Mouse (Mus musculus): ENCODE measurements at regions not wholly inside any gene's neighbourhood (a gene's known extent, or its start where the extent isn't known, plus 50 kb on each side); places are given as distances from the start of the nearest gene placed in this dataset.

DNA sequence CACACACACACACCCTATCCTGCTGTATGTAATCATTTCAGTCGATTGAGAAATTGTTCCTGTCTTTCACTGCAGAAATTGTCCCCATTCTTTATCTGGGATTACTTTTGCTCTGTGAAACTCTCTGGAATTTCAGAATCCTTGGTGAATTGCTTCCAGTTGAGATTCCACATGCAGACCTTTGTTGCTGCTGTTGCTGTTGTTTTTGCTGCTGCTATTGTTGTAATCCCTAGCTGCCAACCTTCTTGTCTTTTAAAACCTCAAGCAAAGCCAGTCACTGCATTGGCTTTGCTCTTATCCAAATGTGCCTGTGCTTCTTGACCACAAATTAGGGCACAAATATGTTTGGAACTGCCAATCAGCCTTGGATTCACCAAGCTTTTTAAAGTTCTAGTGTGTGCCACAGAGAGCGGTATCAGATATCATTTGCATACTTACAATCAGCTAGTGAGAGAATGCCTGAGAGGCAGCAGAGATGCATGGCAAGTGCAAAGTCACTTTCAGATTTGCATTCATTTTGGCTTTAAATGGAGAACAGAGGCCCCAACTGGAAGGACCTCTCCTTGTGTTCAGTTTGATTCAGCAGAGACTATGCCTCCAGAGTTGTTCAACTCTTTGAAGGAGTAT lies 1187.0 kb upstream of the Map3k7 start:
- no peaks in the 10 kb centered on the region for H3K4me1 ChIP-seq (ENCODE audit: insufficient read depth, low read depth, low read length)
- H3K36me3 ChIP-seq (replicated peaks) = no peaks in the 10 kb centered on the region
- no peak overlapping the region for H3K4me3 ChIP-seq (ENCODE audit: low read depth, low read length)
- no peaks in the 10 kb centered on the region for H3K9me3 ChIP-seq (replicated peaks)
- ATAC-seq (ENCODE audit: extremely low read depth, insufficient number of reproducible peaks, low FRiP score, poor library complexity, severe bottlenecking) (no peak), DNase-seq (ENCODE audit: low spot score) (no peak)
- H3K27me3 ChIP-seq (ENCODE audit: insufficient read depth, low read length) = no peaks in the 10 kb centered on the region
- TF ChIP-seq GATA2 (IDR thresholded peaks at IDR 0.05; ENCODE audit: borderline replicate concordance, low read depth, low read length) = no peak
- TF ChIP-seq POLR2AphosphoS5 (IDR thresholded peaks at IDR 0.05; ENCODE audit: insufficient replicate concordance, low read depth, low read length) = no peak
- TF ChIP-seq CTCF (IDR thresholded peaks at IDR 0.05; ENCODE audit: low read depth, low read length) = no peak

DNA sequence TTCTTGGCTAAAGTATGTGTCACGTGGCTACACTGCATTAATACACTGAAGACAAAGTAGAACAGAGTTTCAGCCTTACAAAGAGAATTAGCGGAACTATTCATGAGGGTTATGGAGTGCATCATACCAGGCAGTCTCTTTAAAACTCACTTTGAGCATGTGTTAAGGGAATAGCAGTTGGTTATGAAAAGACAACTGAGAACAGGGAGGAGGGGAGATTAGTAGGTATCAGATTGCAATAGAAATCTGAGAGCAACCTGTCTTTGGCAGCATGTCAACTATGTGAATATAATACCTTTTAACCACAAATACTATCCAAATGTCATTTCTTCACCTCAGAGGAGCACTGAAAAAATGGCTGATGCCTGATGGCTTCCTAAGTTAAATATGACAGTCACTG lies 1182.2 kb upstream of the Map3k7 start:
- DNase-seq (ENCODE audit: low spot score) (no peak), ATAC-seq (ENCODE audit: extremely low read depth, insufficient number of reproducible peaks, low FRiP score, poor library complexity, severe bottlenecking) (no peak)
- no peaks in the 10 kb centered on the region for H3K9me3 ChIP-seq (replicated peaks)
- H3K27me3 ChIP-seq (ENCODE audit: insufficient read depth, low read length) = no peaks in the 10 kb centered on the region
- no peaks in the 10 kb centered on the region for H3K4me1 ChIP-seq (ENCODE audit: insufficient read depth, low read depth, low read length)
- no peak overlapping the region for H3K4me3 ChIP-seq (ENCODE audit: low read depth, low read length)
- TF ChIP-seq TAL1 (conservative IDR thresholded peaks at IDR 0.05; ENCODE audit: low read depth, low read length) = no peak
- no peak for TF ChIP-seq GATA2 (IDR thresholded peaks at IDR 0.05; ENCODE audit: borderline replicate concordance, low read depth, low read length)
- TF ChIP-seq POLR2AphosphoS5 (IDR thresholded peaks at IDR 0.05; ENCODE audit: insufficient replicate concordance, low read depth, low read length) = no peak
- no peak for TF ChIP-seq GATA1 (IDR thresholded peaks at IDR 0.05; ENCODE audit: borderline replicate concordance, low read length)
- no peak for TF ChIP-seq CTCF (IDR thresholded peaks at IDR 0.05; ENCODE audit: low read depth, low read length)
- H3K36me3 ChIP-seq (replicated peaks) = no peaks in the 10 kb centered on the region

DNA sequence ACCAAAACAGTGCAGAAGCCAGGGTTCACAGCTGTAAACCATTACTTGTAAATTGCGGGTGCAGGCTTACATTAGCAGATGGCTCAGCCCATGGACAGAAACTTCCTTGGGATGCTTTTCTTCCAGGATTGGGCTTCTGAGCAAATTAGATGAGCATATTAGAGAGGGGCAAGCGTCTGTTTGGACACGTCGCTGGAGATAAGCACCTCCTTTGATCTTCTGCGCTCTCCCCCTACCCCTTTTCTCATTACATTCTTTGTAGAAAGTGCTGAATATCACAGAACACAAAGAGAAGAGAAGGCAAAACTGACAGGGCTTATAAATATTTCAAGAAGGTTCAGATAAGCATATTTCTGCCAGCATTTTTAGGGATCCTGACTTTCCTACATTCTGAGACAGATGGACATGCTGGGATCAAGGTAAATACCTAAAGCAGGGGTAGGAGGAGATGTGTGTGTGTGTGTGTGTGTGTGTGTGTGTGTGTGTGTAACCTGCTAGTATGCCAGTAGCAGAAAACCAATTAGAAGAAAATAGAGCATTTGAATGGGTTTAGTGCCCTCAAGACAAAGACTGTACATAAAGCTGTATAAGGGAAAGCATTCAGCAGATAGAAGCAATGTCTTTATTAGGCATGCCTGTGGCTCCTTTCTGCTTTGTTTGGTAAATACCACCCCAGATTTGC lies 1173.8 kb upstream of the Map3k7 start:
- no peaks in the 10 kb centered on the region for H3K36me3 ChIP-seq (replicated peaks)
- TF ChIP-seq GATA1 (IDR thresholded peaks at IDR 0.05; ENCODE audit: borderline replicate concordance, low read length) (no peak), GATA2 (IDR thresholded peaks at IDR 0.05; ENCODE audit: borderline replicate concordance, low read depth, low read length) (no peak), POLR2AphosphoS5 (IDR thresholded peaks at IDR 0.05; ENCODE audit: insufficient replicate concordance, low read depth, low read length) (no peak)
- H3K4me3 ChIP-seq (ENCODE audit: low read depth, low read length) = no peak overlapping the region
- no peaks in the 10 kb centered on the region for H3K9me3 ChIP-seq (replicated peaks)
- no peaks in the 10 kb centered on the region for H3K27me3 ChIP-seq (ENCODE audit: insufficient read depth, low read length)
- no peak for ATAC-seq (ENCODE audit: extremely low read depth, insufficient number of reproducible peaks, low FRiP score, poor library complexity, severe bottlenecking)
- H3K4me1 ChIP-seq (ENCODE audit: insufficient read depth, low read depth, low read length) = no peaks in the 10 kb centered on the region
- no peak for DNase-seq (ENCODE audit: low spot score)

DNA sequence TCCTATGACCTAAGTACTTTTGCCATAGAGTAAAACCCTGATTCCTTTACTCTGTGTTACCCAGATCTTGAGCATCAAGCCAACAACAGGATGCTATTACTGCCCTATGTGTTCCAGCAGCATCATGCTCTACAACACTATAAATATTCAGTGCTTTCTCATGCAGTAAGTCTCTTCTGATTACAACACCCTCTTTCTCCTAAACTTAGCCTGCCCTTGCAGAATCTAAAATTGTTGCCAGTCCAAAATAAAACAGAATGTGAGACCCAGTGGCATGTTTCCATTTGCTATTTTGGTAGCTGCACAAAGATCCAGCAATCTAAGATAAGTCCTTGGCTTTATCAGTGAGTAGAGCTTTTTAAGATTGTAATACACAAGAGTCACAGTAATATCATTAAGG lies 1154.1 kb upstream of the Map3k7 start:
- Histone ChIP-seq H3K36me3 (replicated peaks) (no peaks in the 10 kb centered on the region), H3K27me3 (ENCODE audit: insufficient read depth, low read length) (no peaks in the 10 kb centered on the region), H3K4me1 (ENCODE audit: insufficient read depth, low read depth, low read length) (no peaks in the 10 kb centered on the region), H3K4me3 (ENCODE audit: low read depth, low read length) (no peak overlapping the region), H3K9me3 (replicated peaks) (no peaks in the 10 kb centered on the region)
- DNase-seq (ENCODE audit: low spot score) (no peak), ATAC-seq (ENCODE audit: extremely low read depth, insufficient number of reproducible peaks, low FRiP score, poor library complexity, severe bottlenecking) (no peak)
- TF ChIP-seq CTCF (IDR thresholded peaks at IDR 0.05; ENCODE audit: low read depth, low read length) = no peak
- no peak for TF ChIP-seq TAL1 (conservative IDR thresholded peaks at IDR 0.05; ENCODE audit: low read depth, low read length)
- TF ChIP-seq GATA1 (IDR thresholded peaks at IDR 0.05; ENCODE audit: borderline replicate concordance, low read length) = no peak
- TF ChIP-seq POLR2AphosphoS5 (IDR thresholded peaks at IDR 0.05; ENCODE audit: insufficient replicate concordance, low read depth, low read length) = no peak
- no peak for TF ChIP-seq GATA2 (IDR thresholded peaks at IDR 0.05; ENCODE audit: borderline replicate concordance, low read depth, low read length)

DNA sequence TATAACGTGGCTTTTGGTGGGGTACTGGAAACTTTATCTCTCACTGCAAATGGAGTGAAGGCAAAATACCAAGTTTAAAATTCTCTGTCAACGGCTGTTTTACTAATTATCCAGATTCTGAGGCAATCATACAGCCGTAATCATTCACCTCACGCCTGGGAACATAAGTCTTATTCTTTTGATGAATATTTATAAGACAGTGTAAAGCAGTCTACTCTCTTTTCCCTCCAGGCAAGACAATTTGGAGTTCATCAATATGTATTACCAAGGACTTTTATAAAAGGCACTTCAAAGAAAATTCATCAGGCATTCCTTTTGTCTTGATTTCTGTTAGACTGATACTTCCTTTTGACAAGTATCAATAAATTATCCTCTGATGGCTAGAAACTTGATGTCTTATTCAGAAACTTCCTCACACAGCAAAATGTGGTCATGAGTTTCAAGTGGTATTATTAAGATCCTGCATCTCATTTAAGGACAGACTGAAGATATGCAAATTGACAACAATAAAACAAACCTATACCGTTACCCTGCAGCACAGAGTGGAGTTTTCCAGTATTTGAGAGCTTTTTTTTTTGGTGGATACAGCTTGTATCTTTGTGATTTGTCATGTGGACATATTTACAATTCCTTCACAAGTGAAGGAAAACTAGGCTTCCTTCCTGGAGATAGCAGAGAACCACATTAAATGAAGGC lies 1108.4 kb upstream of the Map3k7 start:
- DNase-seq (ENCODE audit: low spot score) (no peak), ATAC-seq (ENCODE audit: extremely low read depth, insufficient number of reproducible peaks, low FRiP score, poor library complexity, severe bottlenecking) (no peak)
- Histone ChIP-seq H3K4me3 (ENCODE audit: low read depth, low read length) (no peak overlapping the region), H3K4me1 (ENCODE audit: insufficient read depth, low read depth, low read length) (no peaks in the 10 kb centered on the region), H3K9me3 (replicated peaks) (no peaks in the 10 kb centered on the region), H3K36me3 (replicated peaks) (no peaks in the 10 kb centered on the region), H3K27me3 (ENCODE audit: insufficient read depth, low read length) (no peaks in the 10 kb centered on the region)
- no peak for TF ChIP-seq TAL1 (conservative IDR thresholded peaks at IDR 0.05; ENCODE audit: low read depth, low read length)
- no peak for TF ChIP-seq GATA1 (IDR thresholded peaks at IDR 0.05; ENCODE audit: borderline replicate concordance, low read length)
- no peak for TF ChIP-seq GATA2 (IDR thresholded peaks at IDR 0.05; ENCODE audit: borderline replicate concordance, low read depth, low read length)
- no peak for TF ChIP-seq POLR2AphosphoS5 (IDR thresholded peaks at IDR 0.05; ENCODE audit: insufficient replicate concordance, low read depth, low read length)

DNA sequence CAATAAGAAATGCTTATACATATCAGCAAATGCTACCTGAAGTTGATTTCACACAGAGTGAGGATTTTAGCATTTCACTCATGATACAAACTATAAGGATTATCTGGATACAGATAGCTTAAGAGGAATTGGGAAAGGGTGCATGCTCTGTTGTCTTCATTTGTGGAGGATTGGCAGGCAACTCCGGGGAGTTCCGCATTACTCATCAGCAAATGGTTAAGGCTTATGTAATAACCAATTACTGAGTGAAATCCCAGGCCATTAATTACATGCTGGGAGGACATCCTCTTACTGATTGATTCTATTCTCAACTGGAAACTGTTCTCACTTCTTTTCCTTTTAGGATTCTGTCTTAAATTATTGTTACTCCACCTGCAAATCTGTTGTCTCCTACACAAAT lies 1058.9 kb upstream of the Map3k7 start:
- Histone ChIP-seq H3K4me1 (ENCODE audit: insufficient read depth, low read depth, low read length) (no peaks in the 10 kb centered on the region), H3K4me3 (ENCODE audit: low read depth, low read length) (no peak overlapping the region), H3K9me3 (replicated peaks) (no peaks in the 10 kb centered on the region), H3K27me3 (ENCODE audit: insufficient read depth, low read length) (no peaks in the 10 kb centered on the region), H3K36me3 (replicated peaks) (no peaks in the 10 kb centered on the region)
- TF ChIP-seq GATA1 (IDR thresholded peaks at IDR 0.05; ENCODE audit: borderline replicate concordance, low read length) (no peak), GATA2 (IDR thresholded peaks at IDR 0.05; ENCODE audit: borderline replicate concordance, low read depth, low read length) (no peak), POLR2AphosphoS5 (IDR thresholded peaks at IDR 0.05; ENCODE audit: insufficient replicate concordance, low read depth, low read length) (no peak), TAL1 (conservative IDR thresholded peaks at IDR 0.05; ENCODE audit: low read depth, low read length) (no peak), CTCF (IDR thresholded peaks at IDR 0.05; ENCODE audit: low read depth, low read length) (no peak)
- no peak for DNase-seq (ENCODE audit: low spot score)
- ATAC-seq (ENCODE audit: extremely low read depth, insufficient number of reproducible peaks, low FRiP score, poor library complexity, severe bottlenecking) = no peak
